Mouse (Mus musculus) heart, postnatal 10 days (tissue): ENCODE data around the gene Gm13769. TPM values are rescaled to one million over a fixed set of nuclear protein-coding genes. Genes with fewer than 3 reads are reported as not detected.
"Not testable (repeated sequence)": the region's sequence is repeated elsewhere in the genome, so short reads cannot be mapped to it uniquely, and the experiment has no call there.

Experiments
- DNase-seq, 2 experiments: peaks; one replicate each; pipeline ENCODE4 v3.0.0; 2021
- intact Hi-C: fragments of 180-260 bp; cut with DNase I; formaldehyde crosslinking; loops from one replicate; pipeline ENCODE4 v1.15.1; 2025
- total RNA-seq, 2 experiments: library from RNA; stranded (reverse); gene quantifications; 2 replicates each; pipeline ENCODE4 v1.2.3; 2021

The Gm13769 gene
- under 1 TPM in 1 of 2 experiments, not detected in 1; 0.22 TPM for total RNA-seq

- DNase-seq, intact Hi-C loops: not testable (repeated sequence)
These were observed at the start of gene Gm13769 for GRCm38 (mm10) chr2:90321900-90322299. Gene Gm13769 (plus strand): TSS chr2:90322200.

GRCm38 (mm10) chr2:90292741-90293140 lies 29.3 kb upstream of the Gm13769 start, which contains the start of gene Olfr1272:
Gene Olfr1272 (minus strand): TSS chr2:90292841.
- intact Hi-C loops, result no loop called here

DNA sequence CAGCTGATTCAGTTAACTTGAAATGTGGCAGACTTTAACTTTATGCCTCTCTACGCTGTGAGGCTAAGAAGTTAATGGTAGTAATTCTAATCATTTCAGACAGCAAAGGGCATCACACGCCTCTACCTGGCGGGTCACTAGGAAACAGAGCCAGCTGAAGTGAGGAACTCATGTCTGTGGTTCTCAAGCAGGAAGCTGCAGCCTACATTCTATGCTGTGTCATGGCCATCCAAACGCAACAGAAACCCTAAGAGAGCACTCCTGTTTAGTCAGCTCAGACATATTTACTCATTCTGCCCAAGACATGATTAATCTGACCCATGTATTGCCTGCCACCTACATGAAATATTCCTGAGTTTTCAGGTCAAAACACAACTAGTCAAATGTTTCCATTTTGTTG lies 24.7 kb downstream of the Gm13769 start:
- intact Hi-C loops, result not testable (repeated sequence)

More at GRCm38 (mm10) chr2:90292741-90293140, 29.3 kb upstream of the Gm13769 start, which contains the start of gene Olfr1272:
- DNase-seq, result no peak

GRCm38 (mm10) chr2:90351047-90351446 lies 29.0 kb downstream of the Gm13769 start:
- intact Hi-C loops, result not testable (repeated sequence)

More for the DNA sequence above, 24.7 kb downstream of the Gm13769 start:
- DNase-seq, result not testable (repeated sequence)

GRCm38 (mm10) chr2:90351540-90351939 lies 29.5 kb downstream of the Gm13769 start:
- intact Hi-C loops, DNase-seq: not testable (repeated sequence)

More at GRCm38 (mm10) chr2:90351047-90351446, 29.0 kb downstream of the Gm13769 start:
- not testable (repeated sequence) for DNase-seq

GRCm38 (mm10) chr2:90359229-90359628 lies 37.2 kb downstream of the Gm13769 start:
- intact Hi-C loops, DNase-seq: not testable (repeated sequence)

DNA sequence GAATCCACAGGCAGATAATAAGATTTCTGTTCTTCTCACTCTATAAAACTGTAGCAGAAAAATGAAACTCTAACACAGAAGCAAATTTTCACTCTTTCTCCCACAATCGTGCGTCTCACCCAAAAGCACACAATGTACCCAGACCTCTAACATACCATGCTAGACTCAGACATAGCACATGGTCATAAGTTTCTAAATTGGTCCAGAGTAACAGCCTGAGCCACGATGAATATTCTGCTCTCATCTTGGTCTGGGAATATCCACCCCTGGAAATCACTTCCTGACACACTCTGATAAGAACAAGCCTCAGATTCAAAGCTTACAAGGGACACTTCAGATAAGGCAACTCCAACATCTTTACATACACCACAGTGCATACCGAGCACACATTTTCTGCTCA lies 38.2 kb downstream of the Gm13769 start:
- intact Hi-C loops, DNase-seq: not testable (repeated sequence)

Other genes starting within 250 kb of the Gm13769 start
- gene Olfr1269, start 200.8 kb upstream of the Gm13769 start, total RNA-seq, result not detected
- not detected for gene Olfr32, start 179.9 kb upstream of the Gm13769 start, total RNA-seq
- not detected for gene Olfr1270, start 169.1 kb upstream of the Gm13769 start, total RNA-seq
- gene Olfr1506, start 97.7 kb upstream of the Gm13769 start, total RNA-seq, result not detected
- gene Olfr142, start 64.6 kb upstream of the Gm13769 start, total RNA-seq, result not detected
- gene Olfr1271, start 51.2 kb upstream of the Gm13769 start, total RNA-seq, result not detected
- not detected for gene Olfr1272, start 29.4 kb upstream of the Gm13769 start, total RNA-seq
- gene Olfr1274-ps, start 76.5 kb downstream of the Gm13769 start, total RNA-seq, result not detected